Mouse (Mus musculus) G1E (cell line): Measurements from ENCODE around the gene Casc3. TPM values are rescaled to one million over a fixed set of nuclear protein-coding genes. Genes with fewer than 3 reads are reported as not detected.
"Not testable (repeated sequence)": the region's sequence is repeated elsewhere in the genome, so short reads cannot be mapped to it uniquely, and the experiment has no call there.

Source experiments
- ATAC-seq: 2 replicates; pipeline ENCODE4 v1.8.0; 2016; ENCODE audit warnings: mild to moderate bottlenecking; ENCODE audit not compliant: insufficient number of reproducible peaks, poor library complexity, low FRiP score, severe bottlenecking; ENCODE audit errors: extremely low read depth
- DNase-seq: peaks from one replicate; pipeline ENCODE4 v3.0.0; 2012; ENCODE audit warnings: low spot score
- H3K27me3 ChIP-seq: 2 replicates; pipeline ENCODE4 v1.6.1; 2012; ENCODE audit warnings: mild to moderate bottlenecking, low read length, inconsistent platforms; ENCODE audit not compliant: insufficient read depth
- H3K36me3 ChIP-seq: replicated peaks from 2 replicates; pipeline ENCODE3; 2012; ENCODE audit warnings: mild to moderate bottlenecking, inconsistent platforms
- H3K4me1 ChIP-seq: 2 replicates; pipeline ENCODE4 v1.6.1; 2012; ENCODE audit warnings: low read depth, low read length, inconsistent platforms, mixed read lengths; ENCODE audit not compliant: insufficient read depth
- H3K4me3 ChIP-seq: 2 replicates; pipeline ENCODE4 v1.5.1; 2012; ENCODE audit warnings: low read depth, mild to moderate bottlenecking, inconsistent platforms, low read length, moderate library complexity, mixed read lengths
- H3K9me3 ChIP-seq: replicated peaks from 2 replicates; pipeline ENCODE4 v1.6.1; 2012; ENCODE audit warnings: inconsistent platforms
- CTCF ChIP-seq: IDR thresholded peaks from 2 replicates; pipeline ENCODE4 v1.5.1; 2012; ENCODE audit warnings: low read depth, low read length, inconsistent platforms, mixed read lengths
- GATA1 ChIP-seq: IDR thresholded peaks from 2 replicates; pipeline ENCODE4 v1.6.1; 2012; ENCODE audit warnings: borderline replicate concordance, low read length, inconsistent platforms, mixed read lengths
- GATA2 ChIP-seq: IDR thresholded peaks from 2 replicates; pipeline ENCODE4 v1.6.1; 2012; ENCODE audit warnings: low read depth, low read length, inconsistent platforms, borderline replicate concordance
- POLR2AphosphoS5 ChIP-seq: IDR thresholded peaks from 2 replicates; pipeline ENCODE4 v1.6.1; 2012; ENCODE audit warnings: low read depth, low read length, inconsistent platforms; ENCODE audit not compliant: insufficient replicate concordance
- TAL1 ChIP-seq: conservative IDR thresholded peaks from 2 replicates; pipeline ENCODE4 v1.6.1; 2012; ENCODE audit warnings: low read depth, low read length, inconsistent platforms, mixed read lengths
- polyA plus RNA-seq: library from polyadenylated mRNA; stranded (reverse); fragments of >175 nt; gene quantifications from 2 replicates; pipeline ENCODE4 v1.2.3, GENCODE M21; 2012
- total RNA-seq, 2 experiments: library from RNA; stranded (forward) in 1 of 2; stranded (reverse) in 1 of 2; fragments of 200-1000 nt in 1 of 2; fragments of >200 nt in 1 of 2; fragmentation: Nextera tagmentation in 1 of 2; gene quantifications; 2 replicates each; pipeline ENCODE4 v1.2.3; 2014 to 2017

Gene Casc3
- total and polyA plus RNA-seq, 3 experiments, result 17.8 to 51.8 (median 42.7) TPM

DNA sequence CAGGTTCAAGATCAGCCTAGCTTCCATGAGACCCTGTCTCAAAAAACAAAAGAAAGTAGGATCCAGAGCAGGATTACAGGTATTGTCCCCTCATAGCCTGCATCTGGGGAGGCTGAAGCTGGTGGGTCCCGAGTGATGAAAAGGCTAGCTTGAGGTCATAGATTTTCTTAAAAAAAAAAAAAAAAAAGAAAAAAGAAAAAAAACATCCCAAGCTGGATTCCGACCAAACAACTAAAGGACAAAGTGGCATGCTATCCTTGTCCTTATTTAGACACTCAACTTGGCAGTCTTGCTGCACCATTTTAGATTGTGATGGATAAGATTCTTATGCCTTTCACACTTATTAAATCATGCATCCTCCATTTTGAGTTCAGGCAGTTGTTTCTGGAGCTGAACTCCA is 3.7 kb downstream of the Casc3 start:
- no peaks in the 10 kb centered on the region for H3K9me3 ChIP-seq
- H3K4me1 ChIP-seq, result peaks cover 36% of the 10 kb centered on the region
- no peak overlapping the region; the same call in 1 of the 2 replicates for H3K4me3 ChIP-seq
- DNase-seq (no peak), ATAC-seq (no peak)
- H3K36me3 ChIP-seq, result peaks cover 77% of the 10 kb centered on the region
- no peaks in the 10 kb centered on the region for H3K27me3 ChIP-seq
- TF ChIP-seq TAL1 (no peak), GATA2 (no peak), GATA1 (no peak), CTCF (no peak), POLR2AphosphoS5 (no peak)

DNA sequence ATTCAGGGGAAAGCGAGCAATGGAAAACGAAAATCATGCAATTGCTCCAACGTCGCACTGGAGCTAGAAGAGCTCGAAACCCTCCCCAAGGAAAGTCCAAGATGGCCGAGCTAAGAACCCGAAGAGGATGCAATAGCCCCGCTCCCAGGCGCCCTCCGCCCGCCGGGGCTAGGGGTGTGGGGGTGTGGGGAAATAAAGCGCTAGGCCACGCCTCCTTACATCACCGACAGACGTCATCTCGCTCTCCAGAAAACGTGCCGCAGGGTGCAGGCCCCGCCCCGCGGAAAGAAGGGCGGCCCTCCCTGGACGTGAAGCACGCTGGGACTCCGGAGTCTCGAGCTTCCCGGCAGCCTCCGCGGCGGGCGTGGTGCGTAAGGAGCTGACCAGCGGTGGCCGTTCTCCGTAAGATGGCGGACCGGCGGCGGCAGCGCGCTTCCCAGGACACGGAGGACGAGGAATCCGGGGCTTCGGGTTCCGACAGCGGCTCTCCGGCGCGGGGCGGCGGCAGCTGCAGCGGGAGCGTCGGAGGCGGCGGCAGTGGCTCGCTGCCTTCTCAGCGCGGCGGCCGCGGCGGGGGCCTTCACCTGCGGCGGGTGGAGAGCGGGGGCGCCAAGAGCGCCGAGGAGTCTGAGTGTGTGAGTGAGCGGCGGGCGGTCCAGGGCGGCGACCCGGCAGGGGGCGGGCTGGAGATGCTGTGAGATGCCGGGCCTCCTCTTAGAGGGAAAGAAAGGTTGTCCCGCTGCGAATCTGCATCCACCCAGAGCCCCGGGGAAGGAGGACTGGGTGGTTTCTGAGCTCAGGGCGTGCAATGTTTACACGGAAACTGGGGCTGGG is 5.0 kb downstream of the Casc3 start:
- DNase-seq (peak; percentile 84), ATAC-seq (peak; percentile 97)
- Histone ChIP-seq H3K36me3 (peaks cover 77% of the 10 kb centered on the region), H3K9me3 (no peaks in the 10 kb centered on the region), H3K4me3 (peak overlapping the region; percentile 84), H3K4me1 (peaks cover 41% of the 10 kb centered on the region), H3K27me3 (no peaks in the 10 kb centered on the region)
- TF ChIP-seq CTCF (no peak), GATA2 (no peak), TAL1 (no peak), POLR2AphosphoS5 (no peak)

DNA sequence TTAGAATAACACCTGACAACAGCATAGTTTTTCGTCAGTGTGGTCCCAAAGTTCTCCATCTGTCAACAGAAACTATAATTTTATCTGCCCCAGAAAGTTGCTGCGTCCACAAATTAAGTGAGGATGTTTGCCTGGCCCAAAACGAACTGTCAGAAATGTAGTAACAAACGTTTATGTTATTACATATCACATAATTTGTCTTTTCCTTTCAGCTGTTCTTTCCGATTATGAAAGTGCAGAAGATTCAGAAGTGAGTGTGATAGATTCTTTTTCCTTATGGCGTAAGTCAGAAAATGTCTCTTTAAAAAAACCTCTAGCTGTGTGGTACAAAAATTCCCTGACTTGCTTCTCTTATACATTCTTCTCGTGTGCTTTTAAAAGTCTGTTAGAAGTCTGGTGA is 6.0 kb downstream of the Casc3 start:
- Histone ChIP-seq H3K4me3 (peak overlapping the region; percentile 84), H3K9me3 (no peaks in the 10 kb centered on the region), H3K27me3 (no peaks in the 10 kb centered on the region), H3K4me1 (peaks cover 41% of the 10 kb centered on the region), H3K36me3 (peaks cover 76% of the 10 kb centered on the region)
- TF ChIP-seq POLR2AphosphoS5 (no peak), GATA2 (no peak), TAL1 (no peak), CTCF (no peak), GATA1 (no peak)
- DNase-seq (no peak), ATAC-seq (no peak)

DNA sequence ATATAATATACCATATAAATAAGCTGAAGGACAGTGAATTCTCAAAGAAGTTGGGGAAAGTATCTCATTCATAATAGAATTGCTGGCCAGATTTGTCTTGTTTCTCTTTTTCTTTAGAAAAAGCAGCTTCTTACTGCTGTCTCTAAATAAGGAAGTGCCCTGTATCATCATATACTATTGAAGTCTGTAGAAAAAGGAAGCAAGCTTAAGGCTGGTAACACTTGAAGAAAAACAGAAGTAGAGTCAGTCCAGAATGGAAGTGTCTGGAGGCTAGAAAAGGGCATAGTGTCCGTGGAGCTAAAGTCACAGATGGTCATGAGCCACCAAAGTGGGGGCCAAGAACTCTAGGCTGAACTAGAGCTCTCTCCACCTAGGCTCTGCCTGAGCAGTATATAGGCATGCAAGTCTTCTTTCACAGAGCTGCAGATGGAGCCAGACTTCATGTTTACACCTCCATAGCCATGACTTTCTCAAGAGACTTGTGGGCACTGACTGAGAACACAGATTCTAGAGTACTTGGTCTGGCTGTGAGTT is 12.1 kb downstream of the Casc3 start:
- peaks cover 97% of the 10 kb centered on the region for H3K36me3 ChIP-seq
- H3K27me3 ChIP-seq, result no peaks in the 10 kb centered on the region

DNA sequence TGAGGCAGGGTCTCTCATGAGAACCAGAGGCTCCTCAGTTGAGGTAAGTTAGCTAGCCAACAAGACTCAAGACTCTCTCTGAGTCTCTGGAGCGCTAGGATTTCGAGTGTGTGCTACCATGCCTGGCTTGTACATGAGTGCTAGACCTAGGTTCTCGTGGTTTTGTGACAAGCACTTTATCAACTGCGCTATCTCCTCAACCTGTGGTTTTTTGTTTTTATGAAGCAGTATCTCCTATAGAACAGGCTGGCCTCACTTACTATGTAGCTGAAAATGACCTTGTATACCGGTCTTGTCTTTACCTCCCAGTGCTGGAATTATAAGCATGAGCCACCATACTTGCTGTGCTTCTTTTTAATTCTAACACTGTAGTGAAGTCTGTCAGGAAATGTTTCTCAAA is 16.3 kb downstream of the Casc3 start:
- Histone ChIP-seq H3K4me3 (no peak overlapping the region), H3K36me3 (peaks cover 98% of the 10 kb centered on the region), H3K27me3 (no peaks in the 10 kb centered on the region), H3K4me1 (peaks cover 39% of the 10 kb centered on the region), H3K9me3 (no peaks in the 10 kb centered on the region)
- ATAC-seq (no peak), DNase-seq (no peak)
- TF ChIP-seq GATA2, result no peak
- no peak for TF ChIP-seq CTCF
- TF ChIP-seq POLR2AphosphoS5, result no peak
- TF ChIP-seq TAL1, result no peak

More for the DNA sequence above, 12.1 kb downstream of the Casc3 start:
- DNase-seq (no peak), ATAC-seq (no peak)
- peaks cover 35% of the 10 kb centered on the region for H3K4me1 ChIP-seq
- no peak overlapping the region for H3K4me3 ChIP-seq
- H3K9me3 ChIP-seq, result no peaks in the 10 kb centered on the region
- TF ChIP-seq POLR2AphosphoS5 (no peak), GATA2 (no peak), GATA1 (no peak), CTCF (no peak), TAL1 (no peak)

DNA sequence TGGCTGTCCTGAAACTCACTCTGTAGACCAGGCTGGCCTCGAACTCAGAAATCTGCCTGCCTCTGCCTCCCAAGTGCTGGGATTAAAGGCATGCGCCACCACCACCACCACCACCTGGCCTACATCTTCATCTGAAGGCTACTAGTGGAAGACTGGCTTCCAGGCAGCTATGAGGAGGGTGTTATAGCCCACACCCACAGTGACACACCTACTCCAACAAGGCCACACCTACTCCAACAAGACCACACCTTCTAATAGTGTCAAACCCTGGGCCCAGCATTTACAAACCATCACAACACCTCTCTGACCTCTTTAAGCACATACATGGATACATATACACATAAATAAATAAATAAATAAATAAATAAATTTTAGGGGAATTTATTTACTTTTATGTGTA is 21.4 kb downstream of the Casc3 start:
- Histone ChIP-seq H3K4me1 (peaks cover 47% of the 10 kb centered on the region), H3K36me3 (peaks cover 95% of the 10 kb centered on the region)
- H3K4me3 ChIP-seq, H3K27me3 ChIP-seq, H3K9me3 ChIP-seq, DNase-seq, ATAC-seq: not testable (repeated sequence)

DNA sequence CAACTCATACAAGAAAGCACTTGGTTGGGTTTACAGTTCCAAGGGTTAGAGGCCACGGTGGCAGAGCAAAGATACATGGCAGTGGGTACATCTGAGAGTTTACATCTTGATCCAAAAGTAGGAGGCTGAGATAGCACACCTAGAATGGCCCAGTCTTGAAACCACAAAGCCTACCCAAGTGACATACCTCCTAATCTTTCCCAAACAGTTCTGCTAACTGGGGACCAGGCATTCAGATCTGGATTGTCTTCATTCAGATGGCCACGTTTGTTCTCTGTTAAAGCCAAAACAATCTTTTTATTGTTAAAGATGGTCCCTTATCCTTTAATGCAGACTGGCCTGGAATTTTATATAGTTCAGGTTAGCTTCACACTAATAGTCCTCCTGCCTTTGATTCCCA is 23.2 kb downstream of the Casc3 start:
- H3K4me3 ChIP-seq, result no peak overlapping the region
- DNase-seq, result no peak
- H3K27me3 ChIP-seq, result no peaks in the 10 kb centered on the region
- peaks cover 37% of the 10 kb centered on the region for H3K4me1 ChIP-seq
- peaks cover 95% of the 10 kb centered on the region for H3K36me3 ChIP-seq
- H3K9me3 ChIP-seq, result no peaks in the 10 kb centered on the region
- TF ChIP-seq TAL1 (peak; percentile 58), GATA1 (no peak)
- no peak for ATAC-seq
